Mouse (Mus musculus) left cerebral cortex, postnatal 10 days (tissue): Measurements from ENCODE around the gene Srr. TPM values are rescaled to one million over a fixed set of nuclear protein-coding genes. Genes with fewer than 3 reads are reported as not detected.

Experiments
- DNase-seq, 2 experiments: peaks; one replicate each; pipeline ENCODE4 v3.0.0; 2021 to 2022; ENCODE audit warnings: low spot score in 2 of 2, mixed read lengths in 1 of 2; ENCODE audit errors: extremely low spot score in 1 of 2
- intact Hi-C: fragments of 180-260 bp; cut with DNase I; formaldehyde crosslinking; loops from one replicate; pipeline ENCODE4 v1.15.1; 2025
- total RNA-seq, 2 experiments: library from RNA; stranded (reverse); gene quantifications; 2 replicates each; pipeline ENCODE4 v1.2.3; 2021

Srr gene
- 100 to 1,000 TPM in 1 of 2 experiments, 10 to 100 TPM in 1; 99.9 to 101 TPM for total RNA-seq

GRCm38 (mm10) chr11:74925577-74926387 lies at the start of gene Srr, which contains the start of gene Smg6:
Gene Srr (minus strand): TSS chr11:74925948.
Gene Smg6 (plus strand): TSS chr11:74925823.
- peak; percentile 92 to 97 for DNase-seq
- intact Hi-C loops: no loop called here

- intact Hi-C loops: no loop called here
- DNase-seq: no peak
These were observed 48.9 kb upstream of the Srr start for GRCm38 (mm10) chr11:74974615-74975014.

- intact Hi-C loops: no loop called here
- DNase-seq: no peak
These were observed 47.8 kb upstream of the Srr start for GRCm38 (mm10) chr11:74973290-74974157.

- no peak for DNase-seq
- intact Hi-C loops: no loop called here
These were observed 39.8 kb upstream of the Srr start for GRCm38 (mm10) chr11:74965516-74965915.

DNA sequence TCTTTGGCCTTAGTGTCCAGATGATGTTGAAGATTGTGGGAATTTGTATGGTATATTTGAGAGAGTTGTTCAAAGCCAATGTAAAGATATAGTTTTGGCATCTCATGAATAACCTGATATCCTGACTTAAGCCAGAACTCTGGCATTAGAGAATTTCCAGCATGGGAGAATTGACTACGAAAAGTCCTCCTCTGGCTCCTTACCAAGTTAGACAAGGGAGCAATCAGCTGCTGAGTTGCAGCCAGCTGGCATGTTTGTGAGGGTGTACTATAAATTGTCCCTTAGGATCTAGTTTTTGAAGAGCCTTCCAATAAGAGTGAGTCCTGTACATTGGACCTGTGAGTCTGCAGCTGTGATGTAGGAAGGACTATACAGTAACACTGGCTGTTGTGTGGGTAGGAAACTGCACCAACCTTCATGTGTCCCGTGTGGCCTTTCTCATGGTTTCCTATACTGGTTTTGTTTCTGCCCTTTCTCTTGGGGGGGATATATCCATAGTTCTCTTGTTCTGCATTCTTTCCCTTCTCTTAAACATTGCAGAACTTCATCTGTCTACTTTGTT lies 37.2 kb upstream of the Srr start:
- no peak for DNase-seq
- intact Hi-C loops: no loop called here

DNA sequence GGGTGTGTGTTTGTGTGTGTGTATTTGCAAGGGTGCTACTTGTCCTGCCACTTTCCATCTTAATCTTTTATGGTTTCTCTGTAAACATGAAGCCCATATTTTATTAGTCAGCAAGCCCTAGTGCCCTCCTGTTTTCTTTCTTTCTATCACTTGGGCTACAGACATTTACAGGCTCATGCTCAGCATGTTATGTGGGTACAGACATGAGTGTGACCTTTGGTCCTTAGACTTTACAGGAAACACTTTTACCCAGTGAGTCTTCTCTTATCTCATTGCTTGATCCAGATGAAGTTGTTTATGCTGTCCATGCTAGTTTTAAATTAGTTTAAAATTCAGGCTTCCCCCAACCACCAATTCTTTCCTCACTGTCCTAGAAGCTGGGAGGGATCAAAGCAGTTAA lies 36.2 kb upstream of the Srr start:
- DNase-seq: no peak
- intact Hi-C loops: no loop called here

DNA sequence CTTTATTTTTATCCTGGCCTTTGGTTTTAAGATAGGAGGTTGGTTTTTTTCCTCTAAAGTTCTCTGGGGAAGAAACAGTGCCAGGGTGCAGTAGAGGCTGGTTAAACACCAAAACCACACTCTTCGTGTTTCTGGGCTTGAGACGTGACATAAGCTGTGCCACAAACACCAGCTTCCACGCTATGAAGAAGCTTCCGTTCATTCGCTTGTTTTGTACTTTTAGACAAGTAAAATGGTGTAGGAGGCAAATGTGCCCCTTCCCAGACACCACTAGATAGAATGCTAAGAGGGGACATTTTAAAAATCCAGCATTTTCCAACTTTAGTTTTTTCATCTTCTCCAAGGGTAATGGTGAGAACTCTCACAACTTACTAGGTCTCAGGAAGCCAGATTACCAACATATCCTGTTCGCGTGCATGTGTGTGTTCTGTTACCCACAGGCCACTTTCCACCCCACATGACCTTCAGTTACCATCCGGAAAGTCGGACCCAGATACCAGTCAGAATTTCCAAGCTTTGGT lies 34.3 kb upstream of the Srr start:
- no peak for DNase-seq
- intact Hi-C loops: no loop called here

DNA sequence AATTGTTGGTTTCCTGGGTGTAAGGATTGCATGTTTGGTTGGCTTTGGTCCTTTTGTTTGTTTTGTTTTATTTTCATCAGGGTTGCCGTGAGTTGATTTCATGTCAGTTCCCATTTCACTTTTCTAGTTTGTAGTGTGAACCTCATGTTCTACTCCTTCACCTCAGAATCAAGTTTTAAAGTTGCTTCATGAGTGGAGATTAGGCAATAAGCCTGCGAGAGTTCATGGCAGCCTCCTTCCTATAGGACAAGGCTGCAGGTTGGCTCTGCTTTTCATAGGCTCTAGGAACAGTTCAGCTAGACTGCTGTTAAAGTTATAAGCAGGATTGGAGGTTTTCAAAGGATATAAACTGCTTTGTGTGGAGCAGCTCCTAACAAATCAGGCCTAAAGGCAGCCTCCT lies 33.8 kb upstream of the Srr start:
- no peak for DNase-seq
- intact Hi-C loops: no loop called here

- intact Hi-C loops: no loop called here
- DNase-seq: no peak
These were observed 31.9 kb upstream of the Srr start for GRCm38 (mm10) chr11:74957600-74957999.

DNA sequence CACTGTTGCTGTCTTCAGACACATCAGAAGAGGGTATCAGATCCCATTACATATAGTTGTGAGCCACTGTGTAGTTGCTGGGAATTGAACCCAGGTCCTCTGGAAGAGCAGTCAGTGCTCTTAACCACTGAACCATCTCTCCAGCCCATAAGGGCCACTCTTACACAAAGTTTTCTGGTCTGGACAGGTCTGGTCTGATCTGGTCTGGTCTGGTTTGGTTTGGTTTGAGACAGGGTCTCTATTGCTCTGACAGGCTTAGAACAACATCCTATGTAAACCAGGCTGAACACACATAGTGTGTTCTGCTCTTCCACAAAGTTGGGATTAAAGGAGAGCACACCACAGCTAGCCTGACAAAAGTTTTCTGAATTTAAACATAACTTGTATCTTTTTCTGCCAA lies 30.3 kb upstream of the Srr start:
- intact Hi-C loops: no loop called here
- DNase-seq: no peak

- intact Hi-C loops: no loop called here
- no peak for DNase-seq
These were observed 29.2 kb upstream of the Srr start for GRCm38 (mm10) chr11:74954901-74955300.

DNA sequence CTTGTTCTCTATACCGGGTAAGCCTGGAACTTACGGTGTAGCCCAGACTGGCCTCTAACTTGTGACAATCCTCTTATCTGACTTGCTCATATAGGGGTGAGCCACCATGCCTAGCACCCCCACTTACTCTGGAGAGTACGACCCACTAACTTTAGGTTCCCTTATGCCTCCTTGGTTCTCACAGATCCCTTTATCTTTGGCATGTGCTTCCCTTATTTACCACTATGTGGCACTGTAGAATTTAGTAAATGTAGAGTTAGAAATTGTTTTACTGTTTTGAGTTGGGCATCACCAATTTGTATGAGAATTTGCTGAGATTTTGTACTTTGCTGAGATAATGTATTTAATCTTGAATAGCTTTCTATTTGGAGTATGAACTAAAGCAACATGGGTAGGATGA lies 20.6 kb upstream of the Srr start:
- intact Hi-C loops: loop anchor here (2.0 kb wide), 1 partner anchor 224 kb away; no protein-coding TSS in a partner anchor
- peak in 1 of 2 experiments; percentile 40 for DNase-seq

DNA sequence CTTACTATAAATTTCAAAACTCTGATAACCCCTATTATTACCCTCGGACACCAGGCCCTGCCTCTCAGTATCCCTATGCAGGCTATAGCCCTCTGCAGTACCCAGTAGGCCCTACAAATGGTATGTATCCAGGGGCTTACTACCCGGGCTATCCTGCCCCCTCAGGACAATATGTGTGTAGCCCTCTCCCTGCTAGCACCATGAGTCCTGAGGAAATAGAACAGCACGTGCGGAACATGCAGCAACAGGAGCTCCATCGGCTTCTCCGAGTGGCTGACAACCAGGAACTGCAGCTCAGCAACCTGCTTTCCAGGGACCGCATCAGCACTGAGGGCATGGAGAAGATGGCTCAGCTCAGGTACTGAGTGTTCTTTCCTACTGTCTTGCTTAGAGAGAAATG lies 4.6 kb upstream of the Srr start:
- DNase-seq: no peak
- intact Hi-C loops: no loop called here

GRCm38 (mm10) chr11:74929111-74929510 lies 3.4 kb upstream of the Srr start:
- intact Hi-C loops: no loop called here
- no peak for DNase-seq

- DNase-seq: no peak
- intact Hi-C loops: no loop called here
These were observed 1.5 kb upstream of the Srr start for GRCm38 (mm10) chr11:74927236-74927725.

DNA sequence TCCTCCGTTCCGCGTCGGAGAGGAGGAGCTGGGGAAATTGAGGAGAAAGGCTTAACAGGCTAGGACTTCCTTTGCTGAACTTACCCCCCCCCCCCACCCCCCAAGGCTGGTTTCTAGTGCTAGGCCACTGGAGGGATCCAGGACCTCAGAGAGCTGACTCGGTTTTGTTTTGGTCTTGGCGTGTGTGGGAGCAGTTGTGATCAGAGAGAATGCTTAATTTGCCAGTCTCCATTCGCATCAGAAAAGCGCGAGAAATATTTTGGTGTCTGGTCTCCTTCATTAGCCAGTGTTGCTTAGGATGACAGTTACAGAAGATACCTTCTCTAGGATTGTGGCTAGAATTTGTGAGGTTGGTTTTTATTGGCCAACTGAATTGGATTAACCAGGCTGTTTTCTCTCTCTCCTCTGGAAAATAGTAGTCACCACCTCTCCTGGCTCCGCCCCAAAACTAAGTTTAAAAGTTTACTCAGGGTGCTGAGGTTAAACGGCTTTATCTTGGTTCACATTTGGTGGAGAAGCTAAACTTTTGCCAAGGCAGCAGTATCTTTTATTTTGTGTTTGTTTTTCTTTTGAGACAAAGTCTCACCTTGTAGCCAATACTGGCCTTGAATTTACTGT lies 749 bp upstream of the Srr start:
- intact Hi-C loops: no loop called here
- no peak for DNase-seq

- peak in 1 of 2 experiments; percentile 36 for DNase-seq
- intact Hi-C loops: no loop called here
These were observed 1.6 kb downstream of the Srr start for GRCm38 (mm10) chr11:74924149-74924548.

- DNase-seq: no peak
- intact Hi-C loops: no loop called here
These were observed 6.5 kb downstream of the Srr start for GRCm38 (mm10) chr11:74919249-74919648.

DNA sequence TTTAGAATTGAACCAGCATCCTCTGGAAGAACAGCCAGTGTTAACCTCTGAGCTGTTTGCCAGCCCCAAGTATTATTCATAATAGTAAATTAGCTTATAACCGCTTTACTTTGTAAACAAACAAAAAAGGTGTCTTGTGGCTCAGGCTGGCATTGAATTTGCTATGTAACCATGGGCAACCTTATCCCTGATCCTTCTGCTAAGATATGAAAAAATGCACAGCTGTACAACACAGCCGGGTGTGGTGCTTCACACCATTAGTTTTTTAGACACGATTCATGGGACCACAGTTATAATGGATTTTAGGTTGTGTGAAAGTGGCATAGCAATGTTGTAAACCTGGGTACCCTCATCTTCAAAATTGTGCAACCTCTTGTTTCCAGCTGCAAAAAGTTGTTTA lies 13.3 kb downstream of the Srr start:
- intact Hi-C loops: no loop called here
- DNase-seq: no peak
